Comparison of ENCODE assay signal across 8 mouse cellular contexts in the genomic region with DNA sequence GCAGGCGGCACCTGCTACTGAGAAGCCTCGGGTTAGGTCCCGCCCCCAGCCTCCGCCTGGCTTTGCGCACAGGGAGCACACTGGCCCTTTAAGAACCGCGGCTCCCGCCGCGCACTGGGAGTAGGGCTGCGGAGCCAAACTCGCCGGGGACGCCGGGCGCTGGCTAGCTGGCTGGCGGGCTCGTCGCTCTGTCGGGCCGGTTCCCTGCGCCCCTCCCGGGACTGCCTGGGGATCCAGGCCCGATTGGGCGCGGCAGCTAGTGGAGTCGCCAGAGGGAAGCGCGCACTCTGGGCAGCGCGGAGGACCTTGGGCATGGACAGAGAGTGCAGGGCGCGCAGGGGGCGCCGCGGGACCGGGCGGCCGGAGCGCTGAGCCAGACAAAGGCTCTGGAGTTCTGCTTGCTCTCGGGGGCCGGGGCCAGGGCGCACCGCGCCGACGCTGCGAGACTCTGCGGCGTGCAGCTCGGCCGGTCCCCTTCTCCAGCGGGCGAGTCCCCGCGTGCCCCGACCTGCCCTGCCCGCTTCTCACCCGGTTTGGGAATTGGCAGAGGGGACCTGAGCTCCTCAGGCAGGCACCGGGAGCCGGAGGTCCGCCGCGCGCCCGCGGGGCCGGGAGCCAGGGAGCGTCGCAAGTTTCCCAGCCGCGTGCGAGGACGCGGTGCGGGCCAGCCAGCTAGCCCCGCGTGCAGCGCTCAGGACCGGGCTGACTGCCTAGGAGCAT. TPM values are rescaled to one million over a fixed set of nuclear protein-coding genes. Genes with fewer than 3 reads are reported as not detected.
DNase-seq lines count a peak whose midpoint lies in the region; ATAC-seq and TF ChIP-seq lines count a peak whose summit lies in the region.

A gene (plus strand): TSS at position 118 of the 720 bp plus-strand sequence.

- peak; percentile 38 for ATAC-seq in granulocyte monocyte progenitor cell, adult 5-6 weeks (replicated peaks; ENCODE audit: poor library complexity, severe bottlenecking)
- peak; percentile 83 for ATAC-seq in intestine, embryonic 16.5 days
- ATAC-seq in limb, embryonic 12.5 days (ENCODE audit: insufficient number of reproducible peaks, insufficient read depth, low FRiP score, low TSS enrichment, low read depth): peak; percentile 57
- ATAC-seq in midbrain, embryonic 14.5 days (ENCODE audit: low FRiP score, low TSS enrichment): peak; percentile 69; the same call in 1 of the 2 replicates
- peak; percentile 80 for ATAC-seq in stomach, postnatal 0 days (ENCODE audit: low FRiP score, low TSS enrichment)

- under 1% methylated on average over 78 of the region's 80 CpGs for WGBS in intestine, embryonic 16.5 days
- WGBS in limb, embryonic 12.5 days: under 1% methylated on average over 80 of the region's 80 CpGs
- under 1% methylated on average over 79 of the region's 80 CpGs for WGBS in midbrain, embryonic 14.5 days
- WGBS in stomach, postnatal 0 days: under 1% methylated on average over 79 of the region's 80 CpGs

- H3K27me3 ChIP-seq in intestine, embryonic 16.5 days (replicated peaks; ENCODE audit: control insufficient read depth, insufficient read depth, low read length): no peaks in the 10 kb centered on the region
- H3K27me3 ChIP-seq in limb, embryonic 12.5 days: peaks cover 56% of the 10 kb centered on the region
- H3K27me3 ChIP-seq in midbrain, embryonic 14.5 days (ENCODE audit: control insufficient read depth, insufficient read depth, low read length): no peaks in the 10 kb centered on the region
- no peaks in the 10 kb centered on the region for H3K27me3 ChIP-seq in stomach, postnatal 0 days (ENCODE audit: control insufficient read depth, insufficient read depth, low read length)

- DNase-seq in layer of hippocampus, adult 11-12 months (ENCODE audit: low spot score): peak; percentile 62
- DNase-seq in layer of hippocampus, adult 9-11 months: no peak
- peak; percentile 65 for DNase-seq in embryo, embryonic 11.5 days (ENCODE audit: low read depth, low spot score)
- DNase-seq in midbrain, embryonic 14.5 days: peak; percentile 89
- peak; percentile 93 for DNase-seq in stomach, postnatal 0 days (ENCODE audit: low spot score)

- H3K4me2 ChIP-seq in intestine, embryonic 16.5 days (ENCODE audit: low read depth, low read length): peak within 1 kb of the TSS; percentile 95
- peak within 1 kb of the TSS; percentile 98 for H3K4me2 ChIP-seq in limb, embryonic 12.5 days
- H3K4me2 ChIP-seq in midbrain, embryonic 14.5 days (ENCODE audit: low read length): peak within 1 kb of the TSS; percentile 90
- H3K4me2 ChIP-seq in stomach, postnatal 0 days (replicated peaks; ENCODE audit: low read depth): peak within 1 kb of the TSS; percentile 91

- peak within 1 kb of the TSS; percentile 84 for H3K27ac ChIP-seq in intestine, embryonic 16.5 days (ENCODE audit: low read length)
- H3K27ac ChIP-seq in limb, embryonic 12.5 days: peak within 1 kb of the TSS; percentile 62; the same call in 1 of the 2 replicates
- H3K27ac ChIP-seq in midbrain, embryonic 14.5 days (replicated peaks; ENCODE audit: low read depth, low read length): peak within 1 kb of the TSS; percentile 89
- peak within 1 kb of the TSS; percentile 90 for H3K27ac ChIP-seq in stomach, postnatal 0 days (replicated peaks)

- H3K9ac ChIP-seq in intestine, embryonic 16.5 days (ENCODE audit: low read depth, low read length): peak within 1 kb of the TSS; percentile 82
- peak within 1 kb of the TSS; percentile 83 for H3K9ac ChIP-seq in limb, embryonic 12.5 days (replicated peaks)
- H3K9ac ChIP-seq in midbrain, embryonic 14.5 days (replicated peaks; ENCODE audit: low read length): peak within 1 kb of the TSS; percentile 81
- peak within 1 kb of the TSS; percentile 82 for H3K9ac ChIP-seq in stomach, postnatal 0 days (ENCODE audit: low read length)

- peaks cover 30% of the 10 kb centered on the region for H3K4me1 ChIP-seq in intestine, embryonic 16.5 days (ENCODE audit: control insufficient read depth, insufficient read depth, low read length)
- peaks cover 19% of the 10 kb centered on the region for H3K4me1 ChIP-seq in limb, embryonic 12.5 days (replicated peaks)
- H3K4me1 ChIP-seq in midbrain, embryonic 14.5 days (ENCODE audit: control insufficient read depth, insufficient read depth, low read length): peaks cover 24% of the 10 kb centered on the region
- H3K4me1 ChIP-seq in stomach, postnatal 0 days (replicated peaks; ENCODE audit: control insufficient read depth, insufficient read depth): 0 out of 2 replicates have a peak, but pooled peaks cover 3% of the 10 kb centered on the region

- no peaks in the 10 kb centered on the region for H3K9me3 ChIP-seq in intestine, embryonic 16.5 days (ENCODE audit: control insufficient read depth, low read length)
- no peaks in the 10 kb centered on the region for H3K9me3 ChIP-seq in limb, embryonic 12.5 days
- no peaks in the 10 kb centered on the region for H3K9me3 ChIP-seq in midbrain, embryonic 14.5 days (ENCODE audit: control insufficient read depth, low read length)
- H3K9me3 ChIP-seq in stomach, postnatal 0 days (ENCODE audit: control insufficient read depth, low read length): no peaks in the 10 kb centered on the region

- peak; percentile 30; the same call in 1 of the 2 replicates for TF ChIP-seq CTCF in stomach, postnatal 0 days (IDR thresholded peaks at IDR 0.05; ENCODE audit: low read depth)

- no peaks in the 10 kb centered on the region for H3K36me3 ChIP-seq in intestine, embryonic 16.5 days (ENCODE audit: control insufficient read depth, insufficient read depth, low read length)
- no peaks in the 10 kb centered on the region for H3K36me3 ChIP-seq in limb, embryonic 12.5 days
- no peaks in the 10 kb centered on the region for H3K36me3 ChIP-seq in midbrain, embryonic 14.5 days (ENCODE audit: control insufficient read depth, insufficient read depth, low read length)
- no peaks in the 10 kb centered on the region for H3K36me3 ChIP-seq in stomach, postnatal 0 days (ENCODE audit: control insufficient read depth, insufficient read depth, low read length)

- H3K4me3 ChIP-seq in intestine, embryonic 16.5 days (ENCODE audit: low read length): peak within 1 kb of the TSS; percentile 84
- H3K4me3 ChIP-seq in limb, embryonic 12.5 days (replicated peaks): peak within 1 kb of the TSS; percentile 73
- H3K4me3 ChIP-seq in midbrain, embryonic 14.5 days (replicated peaks; ENCODE audit: low read depth, low read length): peak within 1 kb of the TSS; percentile 83
- peak within 1 kb of the TSS; percentile 85 for H3K4me3 ChIP-seq in stomach, postnatal 0 days (ENCODE audit: low read depth, low read length)

- no peak for TF ChIP-seq EP300 in stomach, postnatal 0 days (optimal IDR thresholded peaks at IDR 0.05)

RNA-seq across cellular contexts. Expression of the gene that starts here (rescaled TPM):
- total RNA-seq in granulocyte monocyte progenitor cell, adult 5-6 weeks (2014; fragmentation: Nextera tagmentation): not detected in 2 replicates
- total RNA-seq in granulocyte monocyte progenitor cell, adult 5-6 weeks (2017): 0.13 and 0.21 TPM in 2 replicates
- polyA plus RNA-seq in intestine, embryonic 16.5 days (2015; fragmentation: Nextera tagmentation; extraction: Ambion mirVana): 7.9 and 8.3 TPM in 2 replicates
- polyA plus RNA-seq in limb, embryonic 12.5 days (2016; fragmentation: Nextera tagmentation; extraction: Ambion mirVana): 12.5 and 13.8 TPM in 2 replicates
- polyA plus RNA-seq in midbrain, embryonic 14.5 days (2014; fragmentation: Nextera tagmentation; extraction: Ambion mirVana): 17.8 and 19.1 TPM in 2 replicates
- polyA plus RNA-seq in stomach, postnatal 0 days (2015; fragmentation: Nextera tagmentation; extraction: Ambion mirVana): 19.0 and 21.7 TPM in 2 replicates

Comparison
In these comparisons a context has a peak if more than half of its experiments do, and no peak if none do; other contexts are left out.
1. Peak in ATAC-seq in granulocyte monocyte progenitor cell, adult 5-6 weeks; RNA of the gene not detected or under 1 TPM.